Mouse (Mus musculus) forebrain, embryonic 12.5 days (tissue): Measurements from ENCODE around the gene Pcyt2. TPM values are rescaled to one million over a fixed set of nuclear protein-coding genes. Genes with fewer than 3 reads are reported as not detected.
A peak's percentile ranks its signal among the peaks of the same experiment; 100 is the strongest.

ENCODE experiments used
- ATAC-seq: fragments of 200-750 bp; cut with Nextera tagmentation; 2 replicates; pipeline ENCODE4 v1.8.0; 2017; ENCODE audit warnings: moderate TSS enrichment; ENCODE audit not compliant: low FRiP score
- H3K27ac ChIP-seq: fragments of 300-500 bp; sonication (generic); 2 replicates; pipeline ENCODE4 v1.5.1; 2016; ENCODE audit warnings: mild to moderate bottlenecking
- H3K27me3 ChIP-seq: fragments of 300-500 bp; sonication (generic); 2 replicates; pipeline ENCODE4 v1.6.1; 2016; ENCODE audit warnings: mild to moderate bottlenecking
- H3K36me3 ChIP-seq: fragments of 300-500 bp; sonication (generic); replicated peaks from 2 replicates; pipeline ENCODE4 v1.6.1; 2016; ENCODE audit warnings: mild to moderate bottlenecking
- H3K4me1 ChIP-seq: fragments of 300-500 bp; sonication (generic); 2 replicates; pipeline ENCODE4 v1.6.1; 2016
- H3K4me2 ChIP-seq: fragments of 300-500 bp; sonication (generic); 2 replicates; pipeline ENCODE4 v1.6.1; 2016; ENCODE audit warnings: mild to moderate bottlenecking, moderate library complexity
- H3K4me3 ChIP-seq: fragments of 300-500 bp; sonication (generic); replicated peaks from 2 replicates; pipeline ENCODE4 v1.5.1; 2016; ENCODE audit warnings: mild to moderate bottlenecking
- H3K9ac ChIP-seq: fragments of 300-500 bp; sonication (generic); 2 replicates; pipeline ENCODE4 v1.6.1; 2016; ENCODE audit warnings: mild to moderate bottlenecking
- H3K9me3 ChIP-seq: fragments of 300-500 bp; sonication (generic); 2 replicates; pipeline ENCODE4 v1.6.1; 2016
- WGBS: fragments of 180-500 bp; shearing (Covaris S2); methylation state at CpG from one replicate; pipeline ENCODE4 v1.1.7; 2016; 5-methylcytosine and 5-hydroxymethylcytosine counted together
- polyA plus RNA-seq: library from polyadenylated mRNA; unstranded; fragments of >200 nt; fragmentation: Nextera tagmentation; extraction: Ambion mirVana; gene quantifications from 2 replicates; pipeline ENCODE4 v1.2.1, GENCODE M21; 2016

Gene Pcyt2
- polyA plus RNA-seq, 1 experiment from 2014 or later = 139 TPM

GRCm38 (mm10) chr11:120575046-120575445 lies 42.7 kb downstream of the Pcyt2 start:
- WGBS = 74% methylated on average over 2 of the region's 2 CpGs
- Histone ChIP-seq H3K9me3 (no peaks in the 10 kb centered on the region), H3K4me1 (peaks cover 37% of the 10 kb centered on the region), H3K27me3 (no peaks in the 10 kb centered on the region), H3K27ac (no peak overlapping the region), H3K9ac (no peak overlapping the region), H3K4me3 (no peak overlapping the region), H3K4me2 (no peak overlapping the region), H3K36me3 (peaks cover 45% of the 10 kb centered on the region)
- ATAC-seq = no peak

- no peak for ATAC-seq
- Histone ChIP-seq H3K4me1 (peaks cover 29% of the 10 kb centered on the region), H3K36me3 (peaks cover 46% of the 10 kb centered on the region), H3K27me3 (no peaks in the 10 kb centered on the region), H3K9ac (peak overlapping the region; percentile 81), H3K27ac (no peak overlapping the region), H3K4me2 (peak overlapping the region; percentile 92), H3K9me3 (no peaks in the 10 kb centered on the region), H3K4me3 (peak overlapping the region; percentile 97)
- WGBS = 43% methylated on average over 5 of the region's 5 CpGs
Observed at GRCm38 (mm10) chr11:120574278-120574600, 43.5 kb downstream of the Pcyt2 start.

- Histone ChIP-seq H3K4me3 (peak overlapping the region; percentile 97), H3K4me1 (peaks cover 26% of the 10 kb centered on the region), H3K27me3 (no peaks in the 10 kb centered on the region), H3K36me3 (peaks cover 44% of the 10 kb centered on the region), H3K4me2 (peak overlapping the region; percentile 92), H3K27ac (peak overlapping the region; percentile 92), H3K9ac (peak overlapping the region; percentile 81), H3K9me3 (no peaks in the 10 kb centered on the region)
- under 1% methylated on average over 23 of the region's 23 CpGs for WGBS
- 0 out of 2 replicates have a peak, but pooled peaks have one; percentile 9 for ATAC-seq
Observed at GRCm38 (mm10) chr11:120573585-120574277, 44.0 kb downstream of the Pcyt2 start.

- H3K9ac ChIP-seq = peak within 1 kb of the TSS; percentile 97
- peak within 1 kb of the TSS; percentile 92 for H3K27ac ChIP-seq
- no peaks in the 10 kb centered on the region for H3K27me3 ChIP-seq
- peak within 1 kb of the TSS; percentile 97 for H3K4me3 ChIP-seq
- H3K4me1 ChIP-seq = peaks cover 26% of the 10 kb centered on the region
- ATAC-seq = peak; percentile 97
- peaks cover 44% of the 10 kb centered on the region for H3K36me3 ChIP-seq
- under 1% methylated on average over 94 of the region's 94 CpGs for WGBS
- peak within 1 kb of the TSS; percentile 92 for H3K4me2 ChIP-seq
- H3K9me3 ChIP-seq = no peaks in the 10 kb centered on the region
Observed at GRCm38 (mm10) chr11:120572752-120573584, 44.8 kb downstream of the Pcyt2 start, which contains the start of gene P4hb. Gene P4hb (minus strand): TSS chr11:120573253.

DNA sequence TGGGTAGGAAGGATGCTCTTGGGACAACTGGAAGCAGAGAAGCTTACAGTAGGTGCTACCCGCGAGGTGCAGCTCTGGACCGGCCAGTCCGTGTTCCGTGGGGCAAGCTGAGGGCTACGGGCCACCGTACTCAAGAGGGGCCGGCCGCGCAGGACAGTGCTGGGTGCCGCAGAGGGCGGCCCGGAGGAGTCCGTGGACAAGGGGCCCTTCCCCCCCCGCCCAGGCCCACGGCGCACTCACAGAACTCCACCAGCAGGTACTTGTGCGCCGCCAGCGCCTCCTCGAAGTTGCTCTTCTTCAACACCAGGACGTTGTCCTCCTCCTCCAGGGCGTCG lies 45.4 kb downstream of the Pcyt2 start:
- H3K36me3 ChIP-seq = peaks cover 44% of the 10 kb centered on the region
- peak; percentile 36 for ATAC-seq
- H3K4me2 ChIP-seq = peak overlapping the region; percentile 92

GRCm38 (mm10) chr11:120571754-120572416 lies 45.9 kb downstream of the Pcyt2 start:
- WGBS = 16% methylated on average over 11 of the region's 11 CpGs
- no peak for ATAC-seq
- H3K4me2 ChIP-seq = peak overlapping the region; percentile 92
- no peaks in the 10 kb centered on the region for H3K27me3 ChIP-seq
- H3K4me3 ChIP-seq = peak overlapping the region; percentile 97
- no peaks in the 10 kb centered on the region for H3K9me3 ChIP-seq
- peak overlapping the region; percentile 92 for H3K27ac ChIP-seq
- peaks cover 26% of the 10 kb centered on the region for H3K4me1 ChIP-seq
- H3K9ac ChIP-seq = peak overlapping the region; percentile 97
- H3K36me3 ChIP-seq = peaks cover 44% of the 10 kb centered on the region

More for the DNA sequence above, 45.4 kb downstream of the Pcyt2 start:
- H3K4me1 ChIP-seq = peaks cover 26% of the 10 kb centered on the region
- H3K27ac ChIP-seq = peak overlapping the region; percentile 92
- H3K27me3 ChIP-seq = no peaks in the 10 kb centered on the region
- H3K9me3 ChIP-seq = no peaks in the 10 kb centered on the region
- WGBS = 0% methylated on average over 21 of the region's 24 CpGs
- H3K4me3 ChIP-seq = peak overlapping the region; percentile 97
- H3K9ac ChIP-seq = peak overlapping the region; percentile 97

- ATAC-seq = no peak
- peaks cover 49% of the 10 kb centered on the region for H3K36me3 ChIP-seq
- H3K4me3 ChIP-seq = peak overlapping the region; percentile 97; the same call in 1 of the 2 replicates
- 91% methylated on average over 3 of the region's 3 CpGs for WGBS
- H3K4me2 ChIP-seq = peak overlapping the region; percentile 92
- H3K27ac ChIP-seq = no peak overlapping the region
- H3K9me3 ChIP-seq = no peaks in the 10 kb centered on the region
- peaks cover 26% of the 10 kb centered on the region for H3K4me1 ChIP-seq
- H3K9ac ChIP-seq = peak overlapping the region; percentile 97
- H3K27me3 ChIP-seq = no peaks in the 10 kb centered on the region
Observed at GRCm38 (mm10) chr11:120571122-120571521, 46.6 kb downstream of the Pcyt2 start.

- H3K4me1 ChIP-seq = peaks cover 14% of the 10 kb centered on the region
- H3K27me3 ChIP-seq = no peaks in the 10 kb centered on the region
- H3K4me2 ChIP-seq = no peak overlapping the region
- no peaks in the 10 kb centered on the region for H3K9me3 ChIP-seq
- no peak overlapping the region for H3K4me3 ChIP-seq
- no peak overlapping the region for H3K27ac ChIP-seq
- peaks cover 75% of the 10 kb centered on the region for H3K36me3 ChIP-seq
- H3K9ac ChIP-seq = no peak overlapping the region; the same call in 1 of the 2 replicates
- 91% methylated on average over 6 of the region's 6 CpGs for WGBS
- ATAC-seq = no peak
Observed at GRCm38 (mm10) chr11:120568324-120568723, 49.4 kb downstream of the Pcyt2 start.

- H3K9ac ChIP-seq = no peak overlapping the region
- H3K4me1 ChIP-seq = no peaks in the 10 kb centered on the region
- H3K27ac ChIP-seq = no peak overlapping the region
- peaks cover 94% of the 10 kb centered on the region for H3K36me3 ChIP-seq
- H3K4me2 ChIP-seq = no peak overlapping the region
- no peak for ATAC-seq
- H3K9me3 ChIP-seq = no peaks in the 10 kb centered on the region
- 90% methylated on average over 9 of the region's 9 CpGs for WGBS
- H3K4me3 ChIP-seq = no peak overlapping the region
- no peaks in the 10 kb centered on the region for H3K27me3 ChIP-seq
Observed at GRCm38 (mm10) chr11:120565114-120565513, 52.6 kb downstream of the Pcyt2 start.

- no peaks in the 10 kb centered on the region for H3K9me3 ChIP-seq
- H3K4me2 ChIP-seq = no peak overlapping the region
- no peaks in the 10 kb centered on the region for H3K27me3 ChIP-seq
- no peak overlapping the region for H3K27ac ChIP-seq
- no peak overlapping the region for H3K9ac ChIP-seq
- H3K36me3 ChIP-seq = peaks cover 91% of the 10 kb centered on the region
- H3K4me1 ChIP-seq = no peaks in the 10 kb centered on the region
- no peak overlapping the region for H3K4me3 ChIP-seq
- no peak for ATAC-seq
- WGBS = 95% methylated on average over 13 of the region's 13 CpGs
Observed at GRCm38 (mm10) chr11:120562949-120563348, 54.8 kb downstream of the Pcyt2 start.

GRCm38 (mm10) chr11:120560952-120561728 lies 56.6 kb downstream of the Pcyt2 start:
- Histone ChIP-seq H3K4me1 (no peaks in the 10 kb centered on the region), H3K27me3 (no peaks in the 10 kb centered on the region), H3K27ac (no peak overlapping the region), H3K4me3 (no peak overlapping the region), H3K9ac (no peak overlapping the region), H3K9me3 (peaks cover 4% of the 10 kb centered on the region; the same call in 1 of the 2 replicates), H3K36me3 (peaks cover 73% of the 10 kb centered on the region), H3K4me2 (no peak overlapping the region)
- no peak for ATAC-seq
- WGBS = 95% methylated on average over 13 of the region's 13 CpGs
